Mouse (Mus musculus) lung, embryonic 14.5 days (tissue): ENCODE measurements around the gene Dera. TPM values are rescaled to one million over a fixed set of nuclear protein-coding genes. Genes with fewer than 3 reads are reported as not detected.

ENCODE experiments used
- ATAC-seq: fragments of 200-750 bp; cut with Nextera tagmentation; 2 replicates; pipeline ENCODE4 v1.8.0; 2017; ENCODE audit warnings: mild to moderate bottlenecking, moderate TSS enrichment, moderate library complexity; ENCODE audit not compliant: insufficient read depth
- DNase-seq: peaks from one replicate; pipeline ENCODE4 v3.0.0-alpha.2; 2015
- H3K27ac ChIP-seq: fragments of 300-500 bp; sonication (generic); 2 replicates; pipeline ENCODE4 v1.5.1; 2014; ENCODE audit warnings: low read depth, mild to moderate bottlenecking, moderate library complexity
- H3K27me3 ChIP-seq: fragments of 300-500 bp; sonication (generic); 2 replicates; pipeline ENCODE4 v1.6.1; 2014; ENCODE audit warnings: low read length, control low read depth; ENCODE audit not compliant: insufficient read depth
- H3K36me3 ChIP-seq: fragments of 300-500 bp; sonication (generic); 2 replicates; pipeline ENCODE4 v1.6.1; 2014; ENCODE audit warnings: control low read depth; ENCODE audit not compliant: insufficient read depth
- H3K4me1 ChIP-seq: fragments of 300-500 bp; sonication (generic); 2 replicates; pipeline ENCODE4 v1.6.1; 2014; ENCODE audit warnings: antibody characterized with exemption, control low read depth; ENCODE audit not compliant: insufficient read depth
- H3K4me2 ChIP-seq: fragments of 300-500 bp; sonication (generic); 2 replicates; pipeline ENCODE4 v1.6.1; 2014; ENCODE audit warnings: mild to moderate bottlenecking
- H3K4me3 ChIP-seq: fragments of 300-500 bp; sonication (generic); 2 replicates; pipeline ENCODE4 v1.5.1; 2014; ENCODE audit warnings: low read depth, low read length
- H3K9ac ChIP-seq: fragments of 300-500 bp; sonication (generic); 2 replicates; pipeline ENCODE4 v1.6.1; 2014
- H3K9me3 ChIP-seq: fragments of 300-500 bp; sonication (generic); 2 replicates; pipeline ENCODE4 v1.6.1; 2016; ENCODE audit warnings: low read depth, low read length, control low read depth
- CTCF ChIP-seq: IDR thresholded peaks from 2 replicates; pipeline ENCODE4 v1.5.1; 2016; ENCODE audit warnings: antibody characterized with exemption, low read depth
- WGBS: fragments of 180-500 bp; shearing (Covaris S2); extraction: QIAGEN DNeasy Blood & Tissue Kit; methylation state at CpG from one replicate; pipeline ENCODE4 v1.1.7; 2014; 5-methylcytosine and 5-hydroxymethylcytosine counted together
- polyA plus RNA-seq: library from polyadenylated mRNA; unstranded; fragments of >200 nt; fragmentation: Nextera tagmentation; extraction: Ambion mirVana; gene quantifications from 2 replicates; pipeline ENCODE4 v1.2.1, GENCODE M21; 2014

Dera gene
- polyA plus RNA-seq, 1 experiment from 2014 or later = 62.0 TPM

GRCm38 (mm10) chr6:137824046-137825021, 70.0 kb downstream of the Dera start:
- Histone ChIP-seq H3K27ac (no peak overlapping the region), H3K27me3 (no peaks in the 10 kb centered on the region), H3K4me1 (no peaks in the 10 kb centered on the region), H3K36me3 (no peaks in the 10 kb centered on the region), H3K4me2 (no peak overlapping the region), H3K4me3 (no peak overlapping the region), H3K9ac (no peak overlapping the region), H3K9me3 (no peaks in the 10 kb centered on the region)
- no peak for ATAC-seq
- WGBS = 85% methylated on average over 7 of the region's 7 CpGs
- TF ChIP-seq CTCF = no peak
- no peak for DNase-seq

- 81% methylated on average over 5 of the region's 5 CpGs for WGBS
- Histone ChIP-seq H3K9me3 (no peaks in the 10 kb centered on the region), H3K36me3 (no peaks in the 10 kb centered on the region), H3K27ac (no peak overlapping the region), H3K27me3 (no peaks in the 10 kb centered on the region), H3K9ac (no peak overlapping the region), H3K4me1 (no peaks in the 10 kb centered on the region), H3K4me3 (no peak overlapping the region), H3K4me2 (no peak overlapping the region)
- no peak for TF ChIP-seq CTCF
- DNase-seq (no peak), ATAC-seq (no peak)
Observed at GRCm38 (mm10) chr6:137825022-137825613, 70.8 kb downstream of the Dera start.

GRCm38 (mm10) chr6:137829056-137829776, 74.9 kb downstream of the Dera start:
- no peak for TF ChIP-seq CTCF
- Histone ChIP-seq H3K9me3 (no peaks in the 10 kb centered on the region), H3K9ac (no peak overlapping the region), H3K27ac (no peak overlapping the region), H3K27me3 (no peaks in the 10 kb centered on the region), H3K4me2 (no peak overlapping the region), H3K4me3 (no peak overlapping the region), H3K4me1 (no peaks in the 10 kb centered on the region), H3K36me3 (no peaks in the 10 kb centered on the region)
- DNase-seq (no peak), ATAC-seq (no peak)
- WGBS = 67% methylated on average over 12 of the region's 12 CpGs

- Histone ChIP-seq H3K27me3 (no peaks in the 10 kb centered on the region), H3K4me3 (no peak overlapping the region), H3K36me3 (no peaks in the 10 kb centered on the region), H3K4me2 (no peak overlapping the region), H3K9ac (no peak overlapping the region), H3K9me3 (no peaks in the 10 kb centered on the region), H3K27ac (no peak overlapping the region), H3K4me1 (no peaks in the 10 kb centered on the region)
- ATAC-seq (no peak), DNase-seq (no peak)
- 91% methylated on average over 13 of the region's 13 CpGs for WGBS
- TF ChIP-seq CTCF = no peak
Observed at GRCm38 (mm10) chr6:137836799-137837198, 82.5 kb downstream of the Dera start.

GRCm38 (mm10) chr6:137843337-137843736, 89.0 kb downstream of the Dera start:
- Histone ChIP-seq H3K36me3 (no peaks in the 10 kb centered on the region), H3K9ac (no peak overlapping the region), H3K9me3 (no peaks in the 10 kb centered on the region), H3K4me3 (no peak overlapping the region), H3K27me3 (no peaks in the 10 kb centered on the region), H3K4me2 (no peak overlapping the region), H3K4me1 (no peaks in the 10 kb centered on the region), H3K27ac (no peak overlapping the region)
- ATAC-seq (no peak), DNase-seq (no peak)
- TF ChIP-seq CTCF = no peak
- WGBS = 68% methylated on average over 3 of the region's 3 CpGs

GRCm38 (mm10) chr6:137857198-137858194, 103.2 kb downstream of the Dera start:
- Histone ChIP-seq H3K27me3 (no peaks in the 10 kb centered on the region), H3K9ac (no peak overlapping the region), H3K36me3 (no peaks in the 10 kb centered on the region), H3K4me2 (no peak overlapping the region), H3K9me3 (0 out of 2 replicates have a peak, but pooled peaks cover 3% of the 10 kb centered on the region), H3K27ac (no peak overlapping the region), H3K4me3 (no peak overlapping the region), H3K4me1 (no peaks in the 10 kb centered on the region)
- WGBS = 90% methylated on average over 10 of the region's 10 CpGs
- DNase-seq = no peak
- TF ChIP-seq CTCF = no peak
- no peak for ATAC-seq
